In genomic region chr7:19603849-19604605, GRCm38 (mm10) we compare ENCODE assay signal across 8 mouse cellular contexts. TPM values are rescaled to one million over a fixed set of nuclear protein-coding genes. Genes with fewer than 3 reads are reported as not detected.
DNase-seq lines count a peak whose midpoint lies in the region; ATAC-seq lines count a peak whose summit lies in the region.

TSS of gene Clasrp (minus strand) at chr7:19604486.

- under 1% methylated on average over 57 of the region's 57 CpGs for WGBS in hindbrain, embryonic 13.5 days

- peak within 1 kb of the TSS; percentile 91 for H3K4me3 ChIP-seq in hindbrain, embryonic 13.5 days

- H3K4me2 ChIP-seq in hindbrain, embryonic 13.5 days = peak within 1 kb of the TSS; percentile 96

- peak within 1 kb of the TSS; percentile 99 for H3K9ac ChIP-seq in hindbrain, embryonic 13.5 days

- no peaks in the 10 kb centered on the region for H3K9me3 ChIP-seq in hindbrain, embryonic 13.5 days

- peak within 1 kb of the TSS; percentile 87 for H3K27ac ChIP-seq in hindbrain, embryonic 13.5 days

- DNase-seq in NIH3T3 (ENCODE audit: low read depth) = peak; percentile 97
- peak; percentile 98 for DNase-seq in cerebellum, postnatal 10 days
- peak; percentile 90 to 94 for DNase-seq in frontal cortex, postnatal 14 days (ENCODE audit: low spot score in 2 of 2)
- peak; percentile 85 to 91 for DNase-seq in layer of hippocampus, postnatal 25 days (ENCODE audit: extremely low spot score in 1 of 2, low spot score in 1 of 2)
- DNase-seq in lung, postnatal 25 days (ENCODE audit: low spot score) = peak; percentile 98
- peak; percentile 96 for DNase-seq in retina, embryonic 14.5 days (ENCODE audit: low spot score)
- DNase-seq in thymus, postnatal 4 days = peak; percentile 99

- H3K4me1 ChIP-seq in hindbrain, embryonic 13.5 days (replicated peaks) = peaks cover 43% of the 10 kb centered on the region

- peak; percentile 91 for ATAC-seq in hindbrain, embryonic 13.5 days (ENCODE audit: low FRiP score)

- peaks cover 37% of the 10 kb centered on the region for H3K36me3 ChIP-seq in hindbrain, embryonic 13.5 days

- H3K27me3 ChIP-seq in hindbrain, embryonic 13.5 days = no peaks in the 10 kb centered on the region

RNA-seq across cellular contexts. Expression of gene Clasrp, which starts in this region (rescaled TPM):
- polyA plus RNA-seq in hindbrain, embryonic 13.5 days (2015; fragmentation: Nextera tagmentation; extraction: Ambion mirVana) = 54.2 and 60.5 TPM in 2 replicates
- 10 to 100 TPM; 70.6 to 94.5 TPM for total RNA-seq in layer of hippocampus, postnatal 25 days (2021)

Comparison
In these comparisons a context has a peak if more than half of its experiments do, and no peak if none do; other contexts are left out.
1. Peak in every context shown above with its lines: DNase-seq, ATAC-seq, H3K4me3 ChIP-seq and H3K27ac ChIP-seq.